In the genomic region with DNA sequence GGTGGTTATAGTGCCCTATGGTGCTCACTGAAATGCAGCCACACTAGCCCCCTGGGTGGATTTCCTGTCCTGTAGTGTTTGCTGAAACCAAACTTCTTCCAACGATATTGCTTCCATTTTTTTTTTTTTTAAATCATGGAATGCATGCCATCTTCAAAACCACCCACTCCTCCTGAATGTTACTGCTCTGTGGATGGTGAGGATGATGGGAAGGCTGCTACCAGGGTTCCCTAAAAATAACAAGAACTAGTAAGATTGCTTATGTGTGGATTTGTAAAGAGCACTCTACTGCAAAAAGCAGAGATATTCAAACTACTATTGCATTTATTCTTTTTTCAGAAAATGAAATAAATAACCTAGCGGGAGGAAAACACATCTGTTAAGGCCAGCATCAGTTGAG, we compare ENCODE assay signal across 35 mouse cellular contexts.
"Had no signal": no experiment of that assay in that cellular context is flagged by ENCODE, and none has a peak within 500 bp of the region (broad histone marks: within the 10 kb centered on the region; RNA-seq: fewer than 3 reads in every experiment).

No protein-coding gene starts in this region.

- H3K27ac ChIP-seq: heart, embryonic 13.5 days; heart, embryonic 15.5 days; hindbrain, embryonic 10.5 days; hindbrain, embryonic 12.5 days; hindbrain, embryonic 13.5 days; hindbrain, embryonic 14.5 days; hindbrain, embryonic 15.5 days; hindbrain, postnatal 0 days; intestine, embryonic 15.5 days; kidney, embryonic 15.5 days; kidney, postnatal 0 days; layer of hippocampus, adult 2 months; left cerebral cortex, adult 2 months had no signal

- H3K36me3 ChIP-seq: heart, embryonic 12.5 days; heart, embryonic 13.5 days; heart, embryonic 15.5 days; hindbrain, embryonic 10.5 days; hindbrain, embryonic 12.5 days; hindbrain, embryonic 13.5 days; hindbrain, embryonic 15.5 days; intestine, embryonic 15.5 days; kidney, embryonic 15.5 days had no signal

- H3K27me3 ChIP-seq: heart, embryonic 12.5 days; heart, embryonic 13.5 days; heart, embryonic 15.5 days; hindbrain, embryonic 12.5 days; hindbrain, embryonic 13.5 days; hindbrain, embryonic 15.5 days; intestine, embryonic 15.5 days; kidney, embryonic 15.5 days had no signal

- H3K4me1 ChIP-seq: heart, embryonic 12.5 days; heart, embryonic 13.5 days; heart, embryonic 15.5 days; hindbrain, embryonic 10.5 days; hindbrain, embryonic 12.5 days; hindbrain, embryonic 13.5 days; hindbrain, embryonic 15.5 days; intestine, embryonic 15.5 days; kidney, embryonic 15.5 days had no signal

- DNase-seq: heart, postnatal 10 days; heart, postnatal 14 days; heart, postnatal 36 days; heart, postnatal 4 days; kidney, adult 11 months; kidney, adult 18-20 months; kidney, adult 2 months; kidney, adult 8-10 months; kidney, adult 9 months; kidney, postnatal 10 days; kidney, postnatal 14 days; kidney, postnatal 25 days; kidney, postnatal 36 days; kidney, postnatal 4 days; layer of hippocampus, adult 9-11 months; layer of hippocampus, postnatal 36 days had no signal

- H3K9ac ChIP-seq: heart, embryonic 12.5 days; heart, embryonic 13.5 days; heart, embryonic 15.5 days; hindbrain, embryonic 12.5 days; hindbrain, embryonic 13.5 days; hindbrain, embryonic 14.5 days; hindbrain, embryonic 15.5 days; intestine, embryonic 15.5 days; kidney, embryonic 15.5 days had no signal

- H3K4me2 ChIP-seq: heart, embryonic 11.5 days; heart, embryonic 12.5 days; heart, embryonic 13.5 days; heart, embryonic 15.5 days; hindbrain, embryonic 12.5 days; hindbrain, embryonic 13.5 days; hindbrain, embryonic 14.5 days; hindbrain, embryonic 15.5 days; intestine, embryonic 15.5 days; kidney, embryonic 15.5 days had no signal

- ATAC-seq: hindbrain, embryonic 16.5 days; hindbrain, postnatal 0 days; inflammation-experienced regulatory T-cells, adult 6 months; intestine, embryonic 15.5 days; intestine, embryonic 16.5 days; intestine, postnatal 0 days had no signal

- H3K4me3 ChIP-seq: heart, embryonic 12.5 days; heart, embryonic 13.5 days; heart, embryonic 15.5 days; hindbrain, embryonic 10.5 days; hindbrain, embryonic 12.5 days; hindbrain, embryonic 13.5 days; hindbrain, embryonic 15.5 days; intestine, embryonic 15.5 days; kidney, embryonic 15.5 days; layer of hippocampus, adult 2 months; left cerebral cortex, adult 2 months had no signal

- H3K9me3 ChIP-seq: heart, embryonic 12.5 days; heart, embryonic 13.5 days; heart, embryonic 15.5 days; hindbrain, embryonic 10.5 days; hindbrain, embryonic 12.5 days; hindbrain, embryonic 13.5 days; hindbrain, embryonic 15.5 days; intestine, embryonic 15.5 days; kidney, embryonic 15.5 days had no signal
